Mouse (Mus musculus) c-Kit-positive CD71-positive TER-119-negative erythroid progenitor cells, embryonic 14.5 days (primary cell): Measurements from ENCODE around the gene Palm2.

Experiments
- DNase-seq: peaks from one replicate; pipeline ENCODE4 v3.0.0-alpha.2; 2013; ENCODE audit warnings: low read depth

Gene Palm2

DNA sequence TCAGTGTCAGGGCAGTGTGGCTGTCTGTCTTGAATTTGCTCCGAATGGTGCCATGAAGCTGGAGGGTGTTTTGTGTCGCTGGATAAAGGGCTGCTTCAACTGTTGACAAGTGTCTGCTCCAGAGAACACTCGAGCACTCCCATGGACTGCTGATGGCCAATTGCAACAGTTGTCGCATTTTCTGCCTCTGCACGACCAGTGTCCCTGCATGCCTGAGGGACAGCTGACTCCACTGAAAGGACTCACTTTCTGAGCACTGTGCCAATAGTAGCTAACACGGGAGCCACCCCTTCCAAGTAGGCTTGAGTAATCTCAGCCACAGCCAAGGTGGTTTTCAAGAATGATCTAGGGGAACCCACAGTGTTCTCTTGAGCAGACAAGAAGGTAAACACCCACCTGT is 135.7 kb downstream of the Palm2 start:
- no peak for DNase-seq

DNA sequence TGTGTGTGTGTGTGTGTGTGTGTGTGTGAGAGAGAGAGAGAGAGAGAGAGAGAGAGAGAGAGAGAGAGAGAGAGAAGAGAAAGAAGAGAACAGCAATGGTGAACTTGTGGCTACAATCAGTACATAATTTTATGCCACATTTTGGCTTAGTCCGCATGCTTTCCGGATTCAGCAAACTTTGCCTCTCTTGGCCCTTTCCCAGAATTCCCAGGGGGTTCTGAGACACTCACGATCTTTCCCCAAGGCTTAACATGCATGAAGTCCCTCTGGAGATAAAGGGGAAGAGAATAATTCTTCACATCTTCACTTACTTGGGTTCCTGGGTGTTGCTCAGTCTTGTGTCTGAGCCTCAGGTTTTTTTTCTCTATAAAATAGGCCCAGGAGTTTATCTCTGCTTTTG is 136.2 kb downstream of the Palm2 start:
- DNase-seq: no peak

DNA sequence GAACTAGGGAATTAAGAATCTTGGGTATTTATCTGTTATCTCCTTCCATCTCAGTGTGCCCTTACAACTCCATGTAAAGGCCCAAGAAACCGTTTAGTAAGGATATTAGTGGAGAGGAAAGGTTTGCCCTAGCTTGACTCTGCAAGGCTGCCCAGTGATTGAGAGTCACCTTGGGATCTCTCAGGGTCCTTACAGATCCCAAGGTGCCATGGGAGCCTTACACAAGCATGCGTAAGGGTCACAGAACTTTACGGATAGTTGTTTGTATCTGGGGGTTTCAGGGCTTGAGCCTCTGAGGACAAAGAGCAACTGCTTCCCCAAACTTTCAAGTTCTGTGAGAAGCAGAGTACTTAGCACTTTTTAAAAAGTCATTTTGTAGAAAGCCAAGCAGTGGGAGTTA is 140.1 kb downstream of the Palm2 start:
- DNase-seq: no peak

DNA sequence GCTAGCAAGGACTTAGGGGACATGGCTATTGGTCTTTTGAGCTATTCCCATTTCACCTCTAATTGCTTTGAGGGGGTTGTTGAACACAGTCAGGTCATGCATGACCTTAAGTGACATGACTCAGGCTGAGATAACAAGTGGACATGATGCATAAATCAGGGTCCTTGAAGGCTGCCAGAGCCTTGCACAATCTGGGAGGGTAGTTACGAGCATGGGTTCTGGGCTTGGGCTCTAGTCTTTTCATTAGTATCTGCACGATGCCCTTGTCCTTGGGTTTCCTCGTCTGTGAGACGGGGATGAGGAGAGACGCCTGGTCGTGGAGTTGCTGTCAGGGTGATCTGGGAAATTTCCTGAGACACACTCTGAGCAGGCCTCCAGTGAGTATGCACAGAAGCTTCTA is 140.6 kb downstream of the Palm2 start:
- DNase-seq: no peak

DNA sequence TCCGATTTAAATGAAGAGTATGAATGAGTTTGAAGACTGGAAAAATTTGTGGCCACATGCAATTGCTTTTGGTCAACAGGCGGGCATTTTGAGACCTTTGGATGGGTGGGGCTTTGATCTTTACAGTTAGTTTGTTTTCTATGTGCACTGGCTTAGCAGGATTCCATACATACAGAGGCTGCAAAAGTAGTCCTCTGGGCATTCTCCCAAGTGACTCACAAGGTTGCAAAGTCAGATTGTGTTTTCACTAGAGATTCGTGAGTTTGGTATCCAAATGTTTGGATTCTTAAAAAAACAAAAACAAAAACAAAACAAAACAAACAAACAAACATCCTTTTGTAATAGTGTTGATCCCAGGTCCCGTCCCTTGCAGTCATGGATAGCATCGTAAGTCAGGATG is 141.6 kb downstream of the Palm2 start:
- DNase-seq: no peak

- no peak for DNase-seq
Measured at GRCm38 (mm10) chr4:57576095-57576494, 142.0 kb downstream of the Palm2 start.

- DNase-seq: no peak
Measured at GRCm38 (mm10) chr4:57579683-57580082, 145.6 kb downstream of the Palm2 start.

DNA sequence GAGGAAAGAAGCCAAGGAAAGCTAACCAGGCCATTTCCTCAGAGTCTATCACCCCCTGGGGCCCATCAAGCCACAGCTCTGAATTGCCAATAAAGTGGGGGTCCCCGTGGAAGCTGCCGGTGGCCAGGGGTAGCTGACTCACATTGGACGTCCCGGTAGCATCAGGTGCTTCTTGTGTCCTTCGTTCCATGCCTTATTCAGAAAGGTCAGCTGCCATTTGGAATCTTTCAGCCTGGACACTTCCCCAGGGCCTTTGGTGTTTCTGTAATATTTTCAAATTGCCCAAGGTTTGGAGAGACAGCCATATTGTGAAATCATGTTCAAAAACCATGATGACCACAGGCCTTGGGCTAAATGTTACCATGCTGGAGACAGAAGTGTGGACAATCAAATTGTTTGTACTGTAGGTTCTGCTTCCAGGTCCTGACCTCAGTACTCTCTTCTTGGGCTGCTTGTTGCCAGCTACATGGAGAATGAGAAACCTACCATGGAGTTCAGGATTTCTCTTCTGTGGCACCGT is 151.3 kb downstream of the Palm2 start:
- DNase-seq: no peak

- no peak for DNase-seq
Measured at GRCm38 (mm10) chr4:57586933-57587658, 153.0 kb downstream of the Palm2 start.

- no peak for DNase-seq
Measured at GRCm38 (mm10) chr4:57588356-57588755, 154.3 kb downstream of the Palm2 start.

DNA sequence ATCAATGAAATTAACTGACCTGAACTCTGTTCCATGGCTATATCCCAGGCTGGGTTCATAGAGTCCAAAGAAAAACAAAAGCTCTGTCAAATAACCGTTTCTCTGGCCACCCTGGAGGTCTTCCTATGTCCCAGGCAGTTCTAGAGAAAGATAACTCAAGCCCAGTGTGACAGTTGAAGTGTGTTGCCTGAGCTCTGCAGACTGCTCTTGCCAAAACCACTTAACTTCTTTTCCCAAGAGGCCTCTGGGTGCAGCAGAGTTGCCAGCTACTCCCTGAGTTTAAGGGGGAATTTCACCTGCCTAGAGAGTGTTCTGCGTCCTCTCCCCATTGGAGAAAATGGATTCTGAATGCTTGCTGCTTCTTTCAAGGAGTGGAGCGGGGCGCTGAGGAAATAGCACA is 158.7 kb downstream of the Palm2 start:
- DNase-seq: no peak

DNA sequence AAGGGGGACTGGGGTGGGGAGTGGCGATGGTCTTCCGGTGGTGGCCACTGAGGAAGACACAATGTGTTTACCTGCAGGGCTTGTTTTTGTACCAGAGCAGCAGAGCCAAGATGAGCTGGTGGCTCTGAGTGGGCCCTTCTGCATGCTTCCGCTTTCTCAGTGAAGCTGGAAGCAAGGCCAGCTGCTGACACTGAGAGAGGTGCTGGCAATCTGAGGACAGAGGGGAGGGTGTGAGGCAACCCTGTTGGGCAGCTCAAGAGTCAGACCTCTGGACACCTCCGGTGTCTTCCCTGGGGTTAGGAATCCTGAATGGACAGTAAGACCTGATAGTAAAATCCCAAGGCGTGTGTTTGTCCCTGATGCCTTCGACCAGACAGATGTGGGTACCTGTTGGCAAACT is 165.9 kb downstream of the Palm2 start:
- no peak for DNase-seq

- DNase-seq: no peak
Measured at GRCm38 (mm10) chr4:57600685-57601457, 166.8 kb downstream of the Palm2 start.

DNA sequence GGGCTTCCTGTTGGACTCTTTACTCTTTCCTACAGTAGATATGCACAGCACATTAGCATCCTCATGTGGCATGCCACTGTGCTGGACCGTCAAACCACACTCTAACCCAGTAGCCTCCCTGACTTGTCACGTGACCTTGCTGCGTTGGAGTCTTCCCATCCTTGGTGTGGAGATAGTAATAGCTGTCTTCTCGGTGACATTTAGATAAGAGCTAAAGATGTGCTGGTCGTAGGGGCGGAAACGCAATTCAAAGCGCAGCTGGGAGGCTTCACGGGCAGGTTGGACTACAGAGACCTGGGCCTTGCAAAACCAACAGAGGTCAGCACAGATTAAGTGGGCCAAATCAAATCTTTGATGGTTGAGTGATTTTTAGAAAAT is 167.4 kb downstream of the Palm2 start:
- DNase-seq: no peak

GRCm38 (mm10) chr4:57601903-57602617 is 168.0 kb downstream of the Palm2 start:
- DNase-seq: no peak

DNA sequence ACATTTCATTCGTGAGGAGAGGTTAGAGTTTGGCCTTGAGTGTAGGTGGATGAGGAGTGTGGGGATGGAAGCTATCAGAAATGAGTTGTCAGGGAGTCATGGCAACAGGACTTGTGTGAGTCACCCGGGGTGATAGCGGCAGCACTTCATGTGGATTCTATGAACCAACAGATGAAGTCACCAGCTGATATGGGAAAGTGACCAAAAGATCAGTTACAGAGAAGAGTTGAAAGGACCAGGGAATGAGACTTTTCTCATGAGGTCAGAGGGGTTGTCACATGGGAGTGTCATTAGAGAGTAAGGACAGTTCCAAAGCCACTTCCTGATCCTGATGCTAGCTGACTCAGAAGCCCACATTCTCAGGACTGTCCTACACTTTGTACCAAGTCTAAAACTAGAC is 172.2 kb downstream of the Palm2 start:
- DNase-seq: no peak

- DNase-seq: peak; percentile 17
Measured at GRCm38 (mm10) chr4:57607247-57607942, 173.3 kb downstream of the Palm2 start.

DNA sequence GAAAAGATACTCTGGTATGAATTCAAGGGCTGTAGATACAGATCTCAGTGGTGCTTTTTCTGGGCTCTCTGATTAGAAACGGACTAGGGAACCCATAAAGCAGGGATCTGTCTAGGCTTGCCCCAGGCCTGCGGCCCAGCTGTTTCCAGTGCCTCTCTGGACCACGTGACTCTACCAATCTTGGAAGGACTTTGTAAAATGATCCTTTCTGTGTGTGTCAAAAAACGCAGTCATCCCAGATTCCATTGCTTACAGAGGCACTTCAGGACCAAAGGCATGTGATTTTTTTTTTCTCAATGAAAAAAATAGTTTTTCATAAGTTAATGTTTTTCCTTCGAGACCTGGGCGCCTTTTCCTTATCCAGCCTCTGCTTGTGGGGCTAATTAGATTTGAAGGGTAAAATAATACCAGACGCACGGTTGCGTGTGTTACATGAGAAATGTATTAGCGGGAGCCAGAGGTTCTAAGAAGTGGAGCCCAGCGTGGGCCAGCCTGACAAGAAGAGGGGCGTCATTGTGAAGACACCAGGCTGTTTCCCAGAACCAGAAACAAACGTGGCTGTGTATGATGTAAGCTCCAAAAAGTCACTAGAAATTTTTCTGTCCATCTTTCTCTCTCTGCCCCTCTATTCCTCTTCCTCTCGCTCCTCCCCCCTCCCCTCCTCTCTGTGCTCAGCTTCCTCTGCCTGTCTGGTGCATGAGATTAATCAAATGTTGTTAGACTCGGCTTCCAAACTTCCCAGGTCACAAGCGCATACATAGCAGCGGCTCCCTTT is 177.4 kb downstream of the Palm2 start:
- DNase-seq: no peak

GRCm38 (mm10) chr4:57612716-57613115 is 178.7 kb downstream of the Palm2 start:
- DNase-seq: no peak

DNA sequence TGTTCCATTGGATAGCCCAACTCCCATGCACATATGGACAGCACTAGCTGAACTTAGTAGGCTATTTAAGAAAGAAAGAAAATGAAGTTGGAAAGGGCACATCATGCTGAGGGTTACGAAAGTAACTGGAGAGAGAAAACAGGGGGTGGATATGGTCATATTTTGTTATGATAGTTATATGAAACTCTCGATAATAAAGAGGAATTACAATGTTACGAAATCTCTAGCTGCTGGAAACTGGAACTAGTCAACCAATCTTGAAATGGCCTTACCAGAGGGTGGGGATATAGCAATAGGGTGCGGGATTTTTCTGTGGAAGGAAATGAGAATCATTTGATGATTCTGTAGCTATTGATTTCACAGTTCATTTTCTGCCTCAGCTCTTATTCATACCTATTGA is 180.6 kb downstream of the Palm2 start:
- no peak for DNase-seq

- no peak for DNase-seq
Measured at GRCm38 (mm10) chr4:57618743-57619142, 184.7 kb downstream of the Palm2 start.
